Mouse (Mus musculus): ENCODE data around the gene Ell3. TPM values are rescaled to one million over a fixed set of nuclear protein-coding genes. Genes with fewer than 3 reads are reported as not detected.
"Not testable (repeated sequence)": the region's sequence is repeated elsewhere in the genome, so short reads cannot be mapped to it uniquely, and the experiment has no call there.

Gene Ell3
- polyA plus RNA-seq, 1 experiment from 2014 or later = 4.3 TPM

DNA sequence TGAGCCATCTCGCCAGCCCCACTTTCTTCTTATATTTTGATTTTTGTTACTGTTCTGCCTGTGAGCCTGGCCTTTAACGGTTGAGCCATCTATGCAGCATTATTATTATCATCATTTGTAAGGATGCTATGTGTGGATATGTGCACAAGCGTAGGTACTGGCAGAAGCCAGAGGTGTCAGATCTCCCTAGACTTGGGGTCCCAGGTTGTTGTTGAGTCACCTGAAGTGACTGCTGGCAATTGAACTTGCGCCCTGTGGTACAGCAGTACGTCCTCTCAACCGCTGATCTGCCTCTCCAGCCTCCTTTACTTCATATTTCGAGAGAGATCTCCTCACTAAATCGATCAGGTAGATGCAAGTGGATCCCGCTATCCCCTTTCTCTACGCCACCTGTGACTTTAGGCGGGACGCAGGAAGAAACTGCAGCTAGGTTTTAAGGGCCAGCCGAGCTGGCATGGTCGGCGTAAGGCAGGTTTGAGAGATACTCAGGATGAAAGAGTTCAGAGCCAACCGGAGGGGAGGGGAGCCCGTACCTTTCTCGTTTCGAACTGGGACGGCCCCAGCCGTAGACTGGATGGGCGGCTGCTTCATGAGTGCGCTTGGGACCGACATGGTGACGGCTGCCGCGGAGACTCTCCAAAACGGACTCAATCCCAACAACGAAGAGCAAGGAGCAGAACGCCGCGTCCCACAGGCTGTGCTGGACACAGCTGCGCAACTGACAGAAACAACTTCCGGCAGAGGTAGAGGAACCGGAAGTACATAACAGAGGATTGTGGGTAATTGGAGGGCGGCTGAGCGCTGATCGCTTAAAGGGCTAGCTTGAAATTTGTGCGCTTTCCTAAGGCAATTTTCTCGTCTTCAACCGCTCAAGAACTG is 29.5 kb upstream of the Ell3 start, which contains the start of gene Mfap1b:
TSS of gene Mfap1b (minus strand) at position 767 of the 879 bp plus-strand sequence.
- not testable (repeated sequence) for H3K27me3 ChIP-seq (replicated peaks; ENCODE audit: control insufficient read depth, insufficient read depth, low read length); H3K36me3 ChIP-seq (ENCODE audit: control insufficient read depth, insufficient read depth, low read length); H3K4me1 ChIP-seq (replicated peaks; ENCODE audit: control insufficient read depth, insufficient read depth, low read length); H3K9me3 ChIP-seq (ENCODE audit: control insufficient read depth, low read length)
- H3K4me2 ChIP-seq = peak within 1 kb of the TSS; percentile 72
- 4% methylated on average over 39 of the region's 41 CpGs for WGBS
- DNase-seq (ENCODE audit: low spot score) (peak; percentile 71), ATAC-seq (replicated peaks; ENCODE audit: low FRiP score) (peak; percentile 91)
- peak within 1 kb of the TSS; percentile 72 for H3K4me3 ChIP-seq (ENCODE audit: low read depth, low read length)
- H3K9ac ChIP-seq (ENCODE audit: low read depth, low read length) = peak within 1 kb of the TSS; percentile 71
- H3K27ac ChIP-seq (ENCODE audit: low read depth, low read length) = peak within 1 kb of the TSS; percentile 52

DNA sequence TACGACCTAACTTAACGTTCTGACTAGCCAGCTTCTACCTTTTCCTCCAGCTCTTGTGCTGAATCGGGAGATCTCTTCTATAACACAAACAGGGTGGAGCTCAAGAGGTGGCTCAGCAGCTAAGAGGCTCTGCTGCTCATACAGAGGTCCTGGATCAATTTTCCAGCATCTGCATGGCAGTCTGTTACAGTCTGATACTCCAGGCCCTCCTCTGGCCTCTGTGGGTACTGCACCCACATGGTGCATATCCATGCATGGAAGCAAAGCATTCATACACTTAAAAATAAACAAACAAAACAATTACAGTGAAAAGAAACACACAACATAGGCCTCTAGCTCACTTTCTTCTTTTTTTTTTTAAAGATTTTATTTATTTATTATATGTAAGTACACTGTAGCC is 28.7 kb upstream of the Ell3 start:
- not testable (repeated sequence) for DNase-seq (ENCODE audit: low spot score); H3K27ac ChIP-seq (ENCODE audit: low read depth, low read length); ATAC-seq (replicated peaks; ENCODE audit: low FRiP score); H3K4me3 ChIP-seq (ENCODE audit: low read depth, low read length); H3K36me3 ChIP-seq (ENCODE audit: control insufficient read depth, insufficient read depth, low read length); H3K9ac ChIP-seq (ENCODE audit: low read depth, low read length); H3K4me2 ChIP-seq; H3K27me3 ChIP-seq (replicated peaks; ENCODE audit: control insufficient read depth, insufficient read depth, low read length); H3K9me3 ChIP-seq (ENCODE audit: control insufficient read depth, low read length); H3K4me1 ChIP-seq (replicated peaks; ENCODE audit: control insufficient read depth, insufficient read depth, low read length)
- 95% methylated on average over 3 of the region's 3 CpGs for WGBS

DNA sequence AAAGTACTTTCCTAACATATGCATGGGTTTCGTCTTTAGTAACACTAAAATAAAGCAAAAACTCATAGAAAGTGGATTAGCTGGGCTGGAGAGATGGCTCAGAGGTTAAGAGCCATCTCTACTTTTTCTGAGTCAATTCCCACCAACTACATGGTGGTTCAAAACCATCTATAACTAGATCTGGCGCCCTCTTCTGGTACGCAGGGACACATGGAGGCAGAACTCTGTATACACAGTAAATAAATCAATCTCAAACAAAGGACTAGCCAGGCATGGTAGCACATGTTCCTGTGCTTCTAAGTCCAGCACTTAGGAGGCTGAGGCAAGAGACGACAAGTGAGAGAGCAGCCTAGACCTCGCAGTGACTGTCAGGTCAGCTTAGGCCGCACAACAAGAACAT is 24.9 kb upstream of the Ell3 start:
- not testable (repeated sequence) for H3K4me1 ChIP-seq (replicated peaks; ENCODE audit: control insufficient read depth, insufficient read depth, low read length); H3K27ac ChIP-seq (ENCODE audit: low read depth, low read length); H3K27me3 ChIP-seq (replicated peaks; ENCODE audit: control insufficient read depth, insufficient read depth, low read length); H3K9ac ChIP-seq (ENCODE audit: low read depth, low read length); H3K4me3 ChIP-seq (ENCODE audit: low read depth, low read length); H3K4me2 ChIP-seq; DNase-seq (ENCODE audit: low spot score); H3K9me3 ChIP-seq (ENCODE audit: control insufficient read depth, low read length); ATAC-seq (replicated peaks; ENCODE audit: low FRiP score); H3K36me3 ChIP-seq (ENCODE audit: control insufficient read depth, insufficient read depth, low read length)
- 83% methylated on average over 1 of the region's 6 CpGs for WGBS

DNA sequence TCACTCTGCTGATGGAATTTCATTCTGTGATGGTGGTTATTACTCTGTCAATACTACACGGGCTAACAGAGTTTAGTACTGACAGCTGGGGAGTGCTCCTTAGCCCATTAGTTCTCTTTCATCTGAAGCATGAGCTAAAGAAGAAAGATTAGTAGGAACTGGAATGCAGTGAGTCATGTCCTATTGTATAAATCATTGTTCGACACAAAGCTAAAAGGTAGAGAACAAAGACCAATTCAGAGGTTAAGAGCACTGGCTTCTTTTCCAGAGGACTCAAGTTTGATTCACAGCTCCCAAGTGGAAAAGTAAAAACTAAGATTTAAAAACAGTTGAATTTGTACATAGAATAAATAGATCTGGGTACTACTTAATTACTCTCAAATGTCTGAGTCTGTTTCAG is 16.0 kb upstream of the Ell3 start:
- 72% methylated on average over 2 of the region's 2 CpGs for WGBS
- ATAC-seq (replicated peaks; ENCODE audit: low FRiP score) = no peak

DNA sequence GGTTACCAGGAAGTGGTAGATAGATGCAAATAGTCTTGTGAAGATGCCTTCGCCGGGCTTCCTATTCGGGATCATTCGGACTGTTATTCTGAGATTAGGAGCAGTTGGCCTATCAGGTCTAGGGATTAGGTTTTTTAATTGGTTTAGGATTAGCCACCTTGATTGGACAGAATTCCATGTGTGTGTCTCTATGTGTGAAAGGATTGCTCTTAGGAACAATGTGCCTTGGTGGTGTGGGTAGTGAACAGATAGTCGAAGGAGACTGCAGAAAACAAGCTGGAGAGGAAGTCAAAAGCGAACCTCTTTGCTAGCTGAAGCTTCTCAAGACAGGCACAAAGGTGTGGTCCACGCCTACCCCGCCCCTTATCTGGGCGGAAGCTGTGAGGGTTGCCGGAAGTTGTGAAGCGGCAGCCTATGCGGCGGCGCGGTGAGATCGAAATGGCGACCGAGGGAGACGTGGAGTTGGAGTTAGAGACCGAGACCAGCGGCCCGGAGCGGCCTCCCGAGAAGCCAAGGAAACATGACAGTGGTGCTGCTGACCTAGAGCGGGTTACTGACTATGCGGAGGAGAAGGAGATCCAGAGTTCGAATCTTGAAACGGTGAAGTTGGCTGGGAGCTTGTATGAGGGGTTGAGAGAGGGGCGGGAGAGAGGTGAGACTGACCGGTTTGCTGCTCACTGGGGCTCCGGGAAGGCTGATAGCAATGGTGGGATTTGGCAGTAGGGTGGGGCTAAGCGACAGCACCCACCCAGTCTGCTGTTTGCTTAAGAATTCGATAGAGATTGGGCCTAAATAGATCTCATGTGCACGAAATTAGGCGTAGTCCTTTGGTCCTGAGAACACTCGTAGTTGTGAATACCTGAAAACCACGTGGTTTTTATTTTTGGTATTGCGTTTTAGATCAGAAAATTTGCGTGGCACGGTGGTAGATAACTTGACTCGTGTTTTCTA is 12.9 kb upstream of the Ell3 start, which contains the start of gene Serinc4:
TSS of gene Serinc4 (minus strand) at position 90 of the 951 bp plus-strand sequence.
- Histone ChIP-seq H3K9me3 (ENCODE audit: control insufficient read depth, low read length) (no peaks in the 10 kb centered on the region), H3K27ac (ENCODE audit: low read depth, low read length) (peak within 1 kb of the TSS; percentile 85), H3K36me3 (ENCODE audit: control insufficient read depth, insufficient read depth, low read length) (peaks cover 20% of the 10 kb centered on the region), H3K4me3 (ENCODE audit: low read depth, low read length) (peak within 1 kb of the TSS; percentile 85), H3K4me2 (peak within 1 kb of the TSS; percentile 81), H3K9ac (ENCODE audit: low read depth, low read length) (peak within 1 kb of the TSS; percentile 84), H3K27me3 (replicated peaks; ENCODE audit: control insufficient read depth, insufficient read depth, low read length) (no peaks in the 10 kb centered on the region), H3K4me1 (replicated peaks; ENCODE audit: control insufficient read depth, insufficient read depth, low read length) (peaks cover 17% of the 10 kb centered on the region)
- 3% methylated on average over 41 of the region's 41 CpGs for WGBS
- DNase-seq (ENCODE audit: low spot score) = peak; percentile 91
- peak; percentile 93 for ATAC-seq (replicated peaks; ENCODE audit: low FRiP score)

More for the DNA sequence above, 16.0 kb upstream of the Ell3 start:
- Histone ChIP-seq H3K4me1 (replicated peaks; ENCODE audit: control insufficient read depth, insufficient read depth, low read length) (peaks cover 17% of the 10 kb centered on the region), H3K36me3 (ENCODE audit: control insufficient read depth, insufficient read depth, low read length) (peaks cover 6% of the 10 kb centered on the region), H3K9me3 (ENCODE audit: control insufficient read depth, low read length) (no peaks in the 10 kb centered on the region), H3K27ac (ENCODE audit: low read depth, low read length) (no peak overlapping the region), H3K27me3 (replicated peaks; ENCODE audit: control insufficient read depth, insufficient read depth, low read length) (no peaks in the 10 kb centered on the region), H3K4me3 (ENCODE audit: low read depth, low read length) (no peak overlapping the region), H3K9ac (ENCODE audit: low read depth, low read length) (no peak overlapping the region), H3K4me2 (no peak overlapping the region)
- no peak for DNase-seq (ENCODE audit: low spot score)

DNA sequence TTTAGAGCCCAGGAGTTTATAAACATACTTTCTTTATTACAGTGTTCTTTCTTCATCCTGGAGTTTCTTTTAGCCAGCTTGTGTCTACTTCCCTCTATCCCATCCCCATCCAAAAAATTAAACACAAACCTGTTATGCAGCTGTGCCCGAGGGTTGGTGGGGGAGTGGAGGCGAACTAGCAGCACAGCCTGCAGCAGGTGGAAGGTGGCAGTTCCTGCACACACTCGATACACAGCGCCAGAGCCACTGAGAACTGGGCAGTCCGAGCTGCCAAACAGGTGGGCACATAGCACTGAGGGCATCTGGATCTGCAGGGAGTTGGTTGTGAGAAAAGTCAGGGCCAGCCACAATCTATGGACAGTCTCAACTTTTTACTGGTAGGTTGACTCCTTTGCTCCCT is 11.5 kb upstream of the Ell3 start:
- Histone ChIP-seq H3K4me1 (replicated peaks; ENCODE audit: control insufficient read depth, insufficient read depth, low read length) (peaks cover 24% of the 10 kb centered on the region), H3K4me2 (no peak overlapping the region), H3K4me3 (ENCODE audit: low read depth, low read length) (no peak overlapping the region), H3K27me3 (replicated peaks; ENCODE audit: control insufficient read depth, insufficient read depth, low read length) (no peaks in the 10 kb centered on the region), H3K9ac (ENCODE audit: low read depth, low read length) (no peak overlapping the region), H3K27ac (ENCODE audit: low read depth, low read length) (no peak overlapping the region), H3K9me3 (ENCODE audit: control insufficient read depth, low read length) (no peaks in the 10 kb centered on the region), H3K36me3 (ENCODE audit: control insufficient read depth, insufficient read depth, low read length) (peaks cover 26% of the 10 kb centered on the region)
- ATAC-seq (replicated peaks; ENCODE audit: low FRiP score) = no peak
- WGBS = 81% methylated on average over 5 of the region's 5 CpGs
- no peak for DNase-seq (ENCODE audit: low spot score)

DNA sequence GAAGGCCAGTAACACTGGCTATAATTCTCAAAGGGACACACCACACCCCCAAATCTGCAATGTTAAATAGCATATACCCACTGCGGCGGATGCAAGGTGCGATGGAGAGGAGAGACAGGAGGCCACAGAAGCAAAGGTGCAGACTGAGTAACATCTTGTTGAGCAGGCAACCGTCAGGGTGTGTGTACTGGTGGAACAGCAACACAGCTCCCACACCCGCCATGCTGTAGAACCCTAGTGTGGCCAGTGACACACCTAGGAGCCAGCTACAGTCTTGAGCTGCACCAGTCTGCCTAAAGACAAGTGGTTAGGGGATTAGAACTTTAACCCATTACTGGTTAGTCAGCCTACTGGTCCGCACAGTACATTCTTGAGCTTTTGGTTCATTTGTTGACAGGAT is 9.8 kb upstream of the Ell3 start:
- Histone ChIP-seq H3K4me3 (ENCODE audit: low read depth, low read length) (no peak overlapping the region), H3K27ac (ENCODE audit: low read depth, low read length) (no peak overlapping the region), H3K27me3 (replicated peaks; ENCODE audit: control insufficient read depth, insufficient read depth, low read length) (no peaks in the 10 kb centered on the region), H3K9ac (ENCODE audit: low read depth, low read length) (no peak overlapping the region), H3K4me1 (replicated peaks; ENCODE audit: control insufficient read depth, insufficient read depth, low read length) (peaks cover 27% of the 10 kb centered on the region), H3K4me2 (no peak overlapping the region), H3K36me3 (ENCODE audit: control insufficient read depth, insufficient read depth, low read length) (peaks cover 26% of the 10 kb centered on the region), H3K9me3 (ENCODE audit: control insufficient read depth, low read length) (no peaks in the 10 kb centered on the region)
- DNase-seq (ENCODE audit: low spot score) = no peak
- WGBS = 88% methylated on average over 6 of the region's 6 CpGs
- no peak for ATAC-seq (replicated peaks; ENCODE audit: low FRiP score)

DNA sequence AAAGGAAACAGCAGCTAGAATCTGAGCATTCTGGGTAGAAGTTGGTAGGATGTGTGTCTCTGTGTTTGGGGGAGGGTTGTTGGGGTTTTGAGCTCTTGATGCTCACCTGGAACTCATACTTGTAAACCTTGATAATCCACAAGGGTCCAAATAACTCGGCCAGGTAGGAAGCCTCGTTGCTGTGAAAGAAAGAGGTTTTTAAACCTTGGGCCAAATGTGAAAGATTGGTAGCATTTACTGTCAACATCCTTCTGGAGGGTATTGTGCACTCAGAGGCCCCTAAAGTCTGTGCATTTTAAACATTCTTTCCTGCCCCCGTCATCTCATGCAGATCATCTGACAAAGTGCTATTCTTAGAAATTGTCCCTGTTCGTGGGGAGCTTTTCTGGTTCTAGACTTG is 8.9 kb upstream of the Ell3 start, which contains the start of gene Hypk:
TSS of gene Hypk (plus strand) at position 301 of the 400 bp plus-strand sequence.
- Histone ChIP-seq H3K9ac (ENCODE audit: low read depth, low read length) (no peak within 1 kb of the TSS), H3K4me3 (ENCODE audit: low read depth, low read length) (no peak within 1 kb of the TSS), H3K27ac (ENCODE audit: low read depth, low read length) (no peak within 1 kb of the TSS), H3K36me3 (ENCODE audit: control insufficient read depth, insufficient read depth, low read length) (peaks cover 20% of the 10 kb centered on the region), H3K4me1 (replicated peaks; ENCODE audit: control insufficient read depth, insufficient read depth, low read length) (peaks cover 22% of the 10 kb centered on the region), H3K27me3 (replicated peaks; ENCODE audit: control insufficient read depth, insufficient read depth, low read length) (no peaks in the 10 kb centered on the region), H3K9me3 (ENCODE audit: control insufficient read depth, low read length) (no peaks in the 10 kb centered on the region), H3K4me2 (no peak within 1 kb of the TSS)
- 70% methylated on average over 4 of the region's 4 CpGs for WGBS
- DNase-seq (ENCODE audit: low spot score) (no peak), ATAC-seq (replicated peaks; ENCODE audit: low FRiP score) (no peak)
